Comparison of ENCODE assay signal across 24 mouse cellular contexts in genomic region chr8:122357202-122357601, GRCm38 (mm10). TPM values are rescaled to one million over a fixed set of nuclear protein-coding genes. Genes with fewer than 3 reads are reported as not detected.
"Had no signal": no experiment of that assay in that cellular context is flagged by ENCODE, and none has a peak within 500 bp of the region (broad histone marks: within the 10 kb centered on the region; RNA-seq: fewer than 3 reads in every experiment).

No protein-coding gene starts in this region.

- ATAC-seq: liver, embryonic 12.5 days; midbrain, embryonic 13.5 days; midbrain, embryonic 16.5 days had no signal

- H3K9ac ChIP-seq: limb, embryonic 12.5 days; liver, embryonic 12.5 days; liver, embryonic 15.5 days; lung, embryonic 15.5 days; midbrain, embryonic 13.5 days; stomach, embryonic 15.5 days had no signal

- H3K36me3 ChIP-seq: limb, embryonic 12.5 days; liver, embryonic 12.5 days; liver, embryonic 15.5 days; lung, embryonic 15.5 days; midbrain, embryonic 13.5 days; stomach, embryonic 15.5 days had no signal

- H3K27me3 ChIP-seq: stomach, embryonic 15.5 days had no signal

- H3K4me2 ChIP-seq: limb, embryonic 12.5 days; liver, embryonic 12.5 days; liver, embryonic 15.5 days; lung, embryonic 15.5 days; midbrain, embryonic 13.5 days; stomach, embryonic 15.5 days had no signal

- H3K27ac ChIP-seq: limb, embryonic 12.5 days; liver, embryonic 12.5 days; liver, embryonic 15.5 days; lung, embryonic 15.5 days; midbrain, embryonic 13.5 days; stomach, embryonic 15.5 days had no signal

- H3K9me3 ChIP-seq: limb, embryonic 12.5 days; liver, embryonic 12.5 days; liver, embryonic 15.5 days; lung, embryonic 15.5 days; midbrain, embryonic 13.5 days; stomach, embryonic 15.5 days had no signal

- H3K4me3 ChIP-seq: limb, embryonic 12.5 days; liver, embryonic 12.5 days; liver, embryonic 15.5 days; lung, embryonic 15.5 days; midbrain, embryonic 13.5 days; stomach, embryonic 15.5 days had no signal

- H3K4me1 ChIP-seq: liver, embryonic 12.5 days; midbrain, embryonic 13.5 days had no signal

- DNase-seq: kidney, adult 18-20 months; kidney, adult 9 months; kidney, postnatal 14 days; kidney, postnatal 4 days; liver; lung, adult 18-20 months; lung, postnatal 10 days; lung, postnatal 36 days; right cerebral cortex, adult 18-20 months; right cerebral cortex, postnatal 14 days; right cerebral cortex, postnatal 4 days; thymus, postnatal 25 days had no signal

RNA-seq across cellular contexts. Expression of gene Trhr2, which starts 3.3 kb away (rescaled TPM):
- polyA plus RNA-seq: intestine, embryonic 14.5 days; kidney, embryonic 16.5 days; limb, embryonic 12.5 days; liver, embryonic 12.5 days; liver, embryonic 15.5 days; lung, embryonic 15.5 days; midbrain, embryonic 13.5 days; neural tube, embryonic 11.5 days; neural tube, embryonic 14.5 days; stomach, embryonic 15.5 days; thymus, postnatal 0 days had no signal
